Mouse (Mus musculus) spleen, postnatal 36 days (tissue): ENCODE data around the gene Ifitm2.

Experiments
- DNase-seq, 2 experiments: peaks; one replicate each; pipeline ENCODE4 v3.0.0; 2022; ENCODE audit warnings: low spot score in 2 of 2, mixed read lengths in 1 of 2

The Ifitm2 gene

GRCm38 (mm10) chr7:140905642-140906081 is 50.1 kb downstream of the Ifitm2 start:
- no peak for DNase-seq
